ENCODE assay signal across 28 mouse cellular contexts in the genomic region with DNA sequence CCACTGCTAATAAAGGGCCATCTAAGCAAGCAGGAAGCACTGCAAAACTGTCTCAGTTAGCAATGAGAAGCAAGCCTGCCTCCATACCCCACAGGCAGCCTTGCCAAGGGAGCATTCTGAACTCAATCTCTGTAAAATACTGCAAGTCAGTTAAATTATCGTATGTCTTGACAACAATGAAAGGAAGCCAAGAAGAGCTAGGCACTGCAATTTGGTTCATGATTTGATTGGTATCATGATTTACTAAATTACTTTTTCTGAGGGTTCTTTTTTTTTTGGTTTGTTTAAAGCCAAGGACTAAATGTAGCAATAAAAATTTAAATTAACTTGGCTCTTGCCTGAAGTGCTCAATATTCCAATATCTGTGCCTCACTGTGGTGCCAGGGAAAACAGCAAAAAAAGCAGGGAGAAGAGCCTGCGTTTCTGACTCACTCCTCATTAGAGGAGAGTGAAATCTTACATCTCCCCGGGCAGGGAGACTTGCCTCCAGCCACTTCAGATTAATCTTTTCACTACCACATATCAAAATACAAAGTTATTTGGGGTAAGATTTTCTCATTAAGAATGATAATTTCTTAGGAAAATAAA. TPM values are rescaled to one million over a fixed set of nuclear protein-coding genes. Genes with fewer than 3 reads are reported as not detected.
DNase-seq lines count a peak whose midpoint lies in the region; ATAC-seq and TF ChIP-seq lines count a peak whose summit lies in the region.
"Had no signal": no experiment of that assay in that cellular context is flagged by ENCODE, and none has a peak within 500 bp of the region (broad histone marks: within the 10 kb centered on the region; RNA-seq: fewer than 3 reads in every experiment).

No protein-coding gene starts in this region.

- no peak for TF ChIP-seq CTCF in hindbrain, postnatal 0 days (IDR thresholded peaks at IDR 0.05; ENCODE audit: low read depth)
- TF ChIP-seq CTCF in midbrain, postnatal 0 days (IDR thresholded peaks at IDR 0.05), result no peak

- no peaks in the 10 kb centered on the region for H3K36me3 ChIP-seq in hindbrain, embryonic 13.5 days
- H3K36me3 ChIP-seq in hindbrain, postnatal 0 days (ENCODE audit: insufficient read depth, low read length), result no peaks in the 10 kb centered on the region
- H3K36me3 ChIP-seq in neural tube, embryonic 13.5 days, result no peaks in the 10 kb centered on the region
- H3K36me3 ChIP-seq in midbrain, postnatal 0 days (ENCODE audit: insufficient read depth, low read length), result no peaks in the 10 kb centered on the region
- H3K36me3 ChIP-seq: embryonic facial prominence, embryonic 13.5 days; G1E; limb, embryonic 12.5 days; liver, embryonic 12.5 days had no signal

- H3K27ac ChIP-seq in hindbrain, embryonic 13.5 days, result peak overlapping the region; percentile 58
- no peak overlapping the region for H3K27ac ChIP-seq in hindbrain, postnatal 0 days
- peak overlapping the region; percentile 69 for H3K27ac ChIP-seq in neural tube, embryonic 13.5 days (replicated peaks)
- H3K27ac ChIP-seq in midbrain, postnatal 0 days (ENCODE audit: low read depth, low read length), result peak overlapping the region; percentile 38; the same call in 1 of the 2 replicates
- H3K27ac ChIP-seq: embryonic facial prominence, embryonic 13.5 days; limb, embryonic 12.5 days; liver, embryonic 12.5 days had no signal

- no peaks in the 10 kb centered on the region for H3K9me3 ChIP-seq in hindbrain, embryonic 13.5 days
- H3K9me3 ChIP-seq in hindbrain, postnatal 0 days (ENCODE audit: low read length), result no peaks in the 10 kb centered on the region
- no peaks in the 10 kb centered on the region for H3K9me3 ChIP-seq in neural tube, embryonic 13.5 days
- no peaks in the 10 kb centered on the region for H3K9me3 ChIP-seq in midbrain, postnatal 0 days (ENCODE audit: low read length)
- H3K9me3 ChIP-seq: embryonic facial prominence, embryonic 13.5 days; G1E; limb, embryonic 12.5 days; liver, embryonic 12.5 days had no signal

- ATAC-seq in hindbrain, embryonic 13.5 days (ENCODE audit: low FRiP score), result no peak
- no peak for ATAC-seq in hindbrain, postnatal 0 days
- ATAC-seq in neural tube, embryonic 13.5 days (ENCODE audit: low read depth), result 0 out of 2 replicates have a peak, but pooled peaks have one; percentile 15
- no peak for ATAC-seq in midbrain, postnatal 0 days (ENCODE audit: low FRiP score)
- ATAC-seq: intestine, embryonic 16.5 days; liver, embryonic 12.5 days had no signal

- H3K4me1 ChIP-seq in hindbrain, embryonic 13.5 days (replicated peaks), result no peaks in the 10 kb centered on the region
- no peaks in the 10 kb centered on the region for H3K4me1 ChIP-seq in hindbrain, postnatal 0 days (ENCODE audit: insufficient read depth, low read length)
- no peaks in the 10 kb centered on the region for H3K4me1 ChIP-seq in neural tube, embryonic 13.5 days (replicated peaks)
- no peaks in the 10 kb centered on the region for H3K4me1 ChIP-seq in midbrain, postnatal 0 days (ENCODE audit: insufficient read depth, low read length)
- H3K4me1 ChIP-seq: embryonic facial prominence, embryonic 13.5 days; limb, embryonic 12.5 days had no signal

- no peak overlapping the region for H3K4me2 ChIP-seq in hindbrain, embryonic 13.5 days
- H3K4me2 ChIP-seq in hindbrain, postnatal 0 days (ENCODE audit: low read depth, low read length), result no peak overlapping the region
- no peak overlapping the region for H3K4me2 ChIP-seq in neural tube, embryonic 13.5 days
- H3K4me2 ChIP-seq in midbrain, postnatal 0 days (ENCODE audit: low read depth, low read length, poor library complexity, severe bottlenecking), result no peak overlapping the region
- H3K4me2 ChIP-seq: embryonic facial prominence, embryonic 13.5 days; heart, embryonic 11.5 days; limb, embryonic 12.5 days; liver, embryonic 12.5 days had no signal

- 66% methylated on average over 3 of the region's 3 CpGs for WGBS in hindbrain, embryonic 13.5 days
- WGBS in hindbrain, postnatal 0 days, result 49% methylated on average over 3 of the region's 3 CpGs
- WGBS in neural tube, embryonic 13.5 days, result 57% methylated on average over 3 of the region's 3 CpGs
- WGBS in midbrain, postnatal 0 days, result 49% methylated on average over 3 of the region's 3 CpGs

- H3K4me3 ChIP-seq in hindbrain, embryonic 13.5 days, result no peak overlapping the region
- H3K4me3 ChIP-seq in hindbrain, postnatal 0 days (ENCODE audit: low read length), result no peak overlapping the region
- H3K4me3 ChIP-seq in neural tube, embryonic 13.5 days, result no peak overlapping the region
- H3K4me3 ChIP-seq in midbrain, postnatal 0 days (ENCODE audit: low read depth, low read length), result no peak overlapping the region
- H3K4me3 ChIP-seq: embryonic facial prominence, embryonic 13.5 days; erythroblast, embryonic 14.5 days; limb, embryonic 12.5 days; liver, embryonic 12.5 days had no signal

- H3K27me3 ChIP-seq in hindbrain, embryonic 13.5 days, result no peaks in the 10 kb centered on the region
- H3K27me3 ChIP-seq in hindbrain, postnatal 0 days (ENCODE audit: insufficient read depth, low read length), result no peaks in the 10 kb centered on the region
- no peaks in the 10 kb centered on the region for H3K27me3 ChIP-seq in neural tube, embryonic 13.5 days
- H3K27me3 ChIP-seq in midbrain, postnatal 0 days (ENCODE audit: insufficient read depth, low read length), result no peaks in the 10 kb centered on the region
- H3K27me3 ChIP-seq: CH12.LX; embryonic facial prominence, embryonic 13.5 days; limb, embryonic 12.5 days; liver, embryonic 12.5 days had no signal

- DNase-seq in hindbrain, postnatal 0 days (ENCODE audit: low spot score), result no peak
- DNase-seq in neural tube, embryonic 10.5 days (ENCODE audit: extremely low spot score, low spot score), result no peak
- peak; percentile 8 for DNase-seq in midbrain, postnatal 0 days (ENCODE audit: low spot score)
- no peak for DNase-seq in cerebellum, postnatal 14 days
- DNase-seq in heart, adult 8-10 months (ENCODE audit: low spot score), result no peak
- DNase-seq: adrenal gland, adult 2 months; B cell, adult 2 months; cerebellum, adult 2 months; cerebellum, postnatal 36 days; embryo, embryonic 11 days; kidney, adult 9 months; kidney, postnatal 25 days; lung, adult 18-20 months; lung, postnatal 10 days; retina, postnatal 1 day; right cerebral cortex, postnatal 25 days; spleen, adult 18-20 months; thymus, postnatal 14 days had no signal

- no peak overlapping the region for H3K9ac ChIP-seq in hindbrain, embryonic 13.5 days
- H3K9ac ChIP-seq in hindbrain, postnatal 0 days (replicated peaks; ENCODE audit: low read length), result no peak overlapping the region
- no peak overlapping the region for H3K9ac ChIP-seq in neural tube, embryonic 13.5 days
- no peak overlapping the region for H3K9ac ChIP-seq in midbrain, postnatal 0 days (replicated peaks; ENCODE audit: low read length, poor library complexity, severe bottlenecking)
- H3K9ac ChIP-seq: embryonic facial prominence, embryonic 13.5 days; limb, embryonic 12.5 days; liver, embryonic 12.5 days had no signal

RNA-seq across cellular contexts. Expression of gene Ap3b1, which starts 28.3 kb away (rescaled TPM):
- 31.6 and 33.0 TPM in 2 replicates for polyA plus RNA-seq in hindbrain, embryonic 13.5 days (2015; fragmentation: Nextera tagmentation; extraction: Ambion mirVana)
- 14.7 and 16.9 TPM in 2 replicates for total RNA-seq in hindbrain, postnatal 0 days (2014; rRNA removed)
- polyA plus RNA-seq in hindbrain, postnatal 0 days (2015; fragmentation: Nextera tagmentation; extraction: Ambion mirVana), result 23.4 and 23.5 TPM in 2 replicates
- polyA plus RNA-seq in neural tube, embryonic 13.5 days (2015; fragmentation: Nextera tagmentation; extraction: Ambion mirVana), result 29.4 and 37.0 TPM in 2 replicates
- 20.5 and 21.1 TPM in 2 replicates for total RNA-seq in midbrain, postnatal 0 days (2014; rRNA removed)
- polyA plus RNA-seq in midbrain, postnatal 0 days (2015; fragmentation: Nextera tagmentation; extraction: Ambion mirVana), result 19.5 and 21.5 TPM in 2 replicates
- total RNA-seq in heart, adult 8-10 months (2022), result 10 to 100 TPM; 24.8 to 30.2 (median 27.5) TPM

RNA-seq across cellular contexts. Expression of gene Scamp1, which starts 44.8 kb away (rescaled TPM):
- 134 and 137 TPM in 2 replicates for polyA plus RNA-seq in hindbrain, embryonic 13.5 days (2015; fragmentation: Nextera tagmentation; extraction: Ambion mirVana)
- total RNA-seq in hindbrain, postnatal 0 days (2014; rRNA removed), result 106 and 126 TPM in 2 replicates
- 131 and 137 TPM in 2 replicates for polyA plus RNA-seq in hindbrain, postnatal 0 days (2015; fragmentation: Nextera tagmentation; extraction: Ambion mirVana)
- polyA plus RNA-seq in neural tube, embryonic 13.5 days (2015; fragmentation: Nextera tagmentation; extraction: Ambion mirVana), result 111 and 130 TPM in 2 replicates
- 124 and 162 TPM in 2 replicates for total RNA-seq in midbrain, postnatal 0 days (2014; rRNA removed)
- polyA plus RNA-seq in midbrain, postnatal 0 days (2015; fragmentation: Nextera tagmentation; extraction: Ambion mirVana), result 161 and 166 TPM in 2 replicates
- total RNA-seq in heart, adult 8-10 months (2022), result 10 to 100 TPM; 31.4 to 43.0 (median 34.5) TPM
- total RNA-seq: CH12.LX had no signal
- polyA plus RNA-seq: G1E had no signal
